Mouse (Mus musculus) spleen, adult 10 weeks (tissue): ENCODE measurements around the gene Lins1. TPM values are rescaled to one million over a fixed set of nuclear protein-coding genes. Genes with fewer than 3 reads are reported as not detected.

Source experiments
- polyA plus RNA-seq: library from polyadenylated mRNA; stranded (reverse); fragments of 350-450 nt; fragmentation: Illumina TruSeq; extraction: RNeasy Lipid Tissue Mini Kit (QIAGEN cat#74804); gene quantifications from one replicate; pipeline ENCODE4 v1.2.3, GENCODE M21; 2015; ENCODE audit warnings: low replicate concordance; ENCODE audit not compliant: insufficient read depth

Gene Lins1
- polyA plus RNA-seq, result 9.6 TPM

GRCm38 (mm10) chr7:66689620-66690360 is at the start of gene Lins1:
Gene Lins1 (plus strand): TSS chr7:66689889.

GRCm38 (mm10) chr7:66689294-66689619 is 432 bp upstream of the Lins1 start, which contains the start of gene Asb7:
Gene Asb7 (minus strand): TSS chr7:66689596.

GRCm38 (mm10) chr7:66743377-66743781 is 53.7 kb downstream of the Lins1 start, which contains the start of gene Cers3:
Gene Cers3 (plus strand): TSS chr7:66743504.

Other genes starting within 250 kb of the Lins1 start
- gene Asb7, start 293 bp upstream of the Lins1 start, polyA plus RNA-seq, result 10.8 TPM
- gene Cers3, start 53.6 kb downstream of the Lins1 start, polyA plus RNA-seq, result not detected
- gene Adamts17, start 149.8 kb downstream of the Lins1 start, polyA plus RNA-seq, result 0.19 TPM